Mouse (Mus musculus) right cerebral cortex, adult 18-20 months (tissue): ENCODE measurements around the gene Kcnma1.

Source experiments
- DNase-seq: peaks from one replicate; pipeline ENCODE4 v3.0.0; 2022; ENCODE audit warnings: mixed read lengths

The Kcnma1 gene

DNA sequence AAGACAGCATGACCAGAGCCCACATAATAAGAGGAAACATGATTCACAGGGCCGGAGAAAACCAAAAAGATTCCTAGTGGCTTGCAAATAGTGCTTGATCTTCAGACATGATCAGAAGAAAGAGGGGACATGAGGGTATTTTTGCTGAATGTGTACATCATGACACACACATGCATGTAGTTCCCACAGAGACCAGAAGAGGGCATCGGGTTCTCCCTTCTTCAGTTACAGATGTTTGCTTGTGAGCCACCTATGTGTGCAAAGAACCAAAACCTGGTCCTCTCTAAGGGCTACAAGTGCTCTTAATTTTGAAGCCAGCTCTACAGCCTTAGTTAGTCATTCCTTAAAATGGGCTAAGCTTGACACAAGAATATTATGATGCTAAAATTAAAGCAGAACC lies 334.9 kb downstream of the Kcnma1 start:
- DNase-seq: no peak

DNA sequence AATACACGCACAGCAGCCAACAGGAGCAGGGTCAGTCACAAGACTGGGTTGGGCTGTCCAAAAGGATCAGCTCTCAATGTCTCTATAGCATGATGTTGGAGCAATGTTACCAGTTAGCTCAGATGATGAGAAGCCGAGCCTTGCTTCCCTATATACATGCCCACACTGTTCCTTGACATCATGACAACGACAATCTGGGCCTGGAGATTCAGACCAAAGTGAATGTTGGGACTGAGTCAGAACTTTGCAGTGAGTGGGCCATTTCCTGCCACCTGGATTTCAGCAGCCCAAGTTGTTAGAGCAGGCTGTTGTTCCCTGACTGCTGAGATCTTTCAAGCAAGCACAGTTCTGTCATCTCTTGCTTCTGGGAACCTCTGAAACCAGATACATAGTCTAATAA lies 347.9 kb downstream of the Kcnma1 start:
- DNase-seq: peak; percentile 70

DNA sequence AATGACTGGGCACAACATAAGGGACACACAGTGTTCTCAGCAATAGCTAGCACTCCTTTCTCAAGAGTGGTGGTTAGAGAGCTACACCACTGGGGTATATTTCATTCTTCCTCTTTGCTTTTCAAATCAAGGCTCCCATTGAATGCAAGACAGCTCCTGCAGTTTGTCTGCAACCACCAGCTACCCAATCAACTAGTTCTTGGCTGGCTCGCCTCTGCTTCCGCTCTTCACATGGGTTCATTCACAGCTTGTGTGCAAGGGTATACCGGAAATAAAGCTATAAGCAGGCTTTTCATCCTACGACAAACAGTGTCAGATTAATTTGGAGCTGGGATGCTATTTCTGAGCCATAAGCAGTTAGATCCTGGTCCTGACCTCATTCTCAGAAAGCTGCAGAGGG lies 362.6 kb downstream of the Kcnma1 start:
- DNase-seq: peak; percentile 44

DNA sequence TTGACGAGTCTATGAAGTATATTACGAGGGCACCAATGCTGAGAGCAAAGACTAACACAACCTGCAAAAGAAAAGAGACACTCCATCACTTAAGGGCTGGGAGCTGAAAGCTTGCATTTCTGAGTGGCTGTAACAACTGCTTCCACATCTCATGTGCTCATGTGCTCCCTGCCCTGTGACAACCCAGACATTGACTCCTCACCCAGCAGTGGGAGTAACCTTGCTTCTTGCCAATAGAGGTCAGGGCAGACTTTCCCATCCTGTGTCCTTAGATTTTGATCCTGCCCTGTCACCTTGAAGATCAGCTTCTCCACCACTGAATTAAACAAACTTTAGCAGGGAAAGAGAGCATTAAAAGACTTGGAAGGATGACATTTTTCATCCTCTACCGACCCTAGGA lies 364.2 kb downstream of the Kcnma1 start:
- no peak for DNase-seq

DNA sequence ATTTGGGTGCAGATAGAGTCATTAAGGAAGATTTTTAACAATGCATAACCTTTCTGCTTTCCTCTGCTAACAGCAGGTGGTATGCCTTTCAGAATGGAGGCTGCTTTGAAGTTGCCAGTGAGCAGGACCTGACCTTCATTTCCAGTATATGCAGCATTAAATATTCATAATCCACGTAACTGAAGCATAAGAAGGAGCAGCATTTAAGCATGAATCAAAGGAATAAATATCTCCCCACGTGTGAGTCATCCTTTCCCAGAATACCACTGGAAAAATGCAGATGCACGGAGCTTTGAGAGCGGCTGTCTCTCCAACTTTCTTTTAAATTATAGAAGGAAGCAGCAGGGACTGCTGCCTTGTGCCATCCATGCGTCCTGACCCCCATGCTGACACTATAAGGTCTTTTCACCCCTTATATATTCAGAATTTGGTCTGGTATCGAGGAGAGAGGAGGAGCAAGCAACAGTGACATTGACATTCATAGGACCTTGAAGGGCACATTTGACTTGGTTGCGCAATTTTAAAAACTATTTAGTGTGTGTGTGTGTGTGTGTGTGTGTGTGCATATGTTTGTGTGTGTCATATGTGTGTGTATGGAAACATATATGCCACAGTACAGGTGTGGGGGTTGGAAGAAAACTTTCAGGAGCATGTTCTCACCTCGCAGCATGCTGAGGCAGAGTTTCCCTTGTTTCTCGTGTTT lies 368.8 kb downstream of the Kcnma1 start:
- peak; percentile 75 for DNase-seq

DNA sequence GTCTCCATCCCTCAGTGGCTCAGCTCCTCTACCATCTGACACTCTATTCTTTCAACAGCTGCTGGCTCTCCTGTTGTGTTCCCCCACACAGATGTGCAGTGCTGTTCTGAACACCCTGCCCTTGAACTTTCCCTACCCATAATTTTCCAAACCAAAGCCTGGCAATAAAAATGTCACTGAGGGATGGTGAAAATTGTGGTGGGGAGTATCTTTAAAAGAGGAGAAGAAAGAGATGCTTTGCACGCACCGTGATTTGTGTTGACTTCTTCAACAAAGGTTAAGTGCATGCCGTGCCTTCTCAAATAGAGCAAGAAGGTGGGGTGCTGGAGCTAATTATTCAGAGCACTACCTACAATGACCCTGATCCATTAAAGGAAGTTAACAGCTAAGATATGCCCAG lies 371.1 kb downstream of the Kcnma1 start:
- DNase-seq: no peak

DNA sequence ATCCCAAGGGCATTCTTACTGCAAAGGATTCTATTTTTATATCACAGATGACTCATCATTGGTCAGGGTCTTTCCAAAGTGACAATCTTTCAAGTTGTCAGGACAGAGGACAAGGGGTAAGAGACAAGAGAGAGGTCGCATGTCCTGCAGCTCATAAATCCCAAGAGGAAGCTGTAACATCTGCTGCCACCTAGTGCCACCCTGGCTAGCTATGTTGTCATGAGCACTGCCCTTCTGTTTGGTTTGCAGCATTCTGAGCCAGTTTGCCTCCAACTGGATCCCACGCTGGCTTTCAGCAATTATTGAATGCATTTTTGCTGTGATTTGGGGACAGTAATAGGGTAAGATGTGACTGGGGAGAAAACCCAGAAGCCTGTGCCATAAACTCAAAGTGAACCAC lies 373.6 kb downstream of the Kcnma1 start:
- no peak for DNase-seq

DNA sequence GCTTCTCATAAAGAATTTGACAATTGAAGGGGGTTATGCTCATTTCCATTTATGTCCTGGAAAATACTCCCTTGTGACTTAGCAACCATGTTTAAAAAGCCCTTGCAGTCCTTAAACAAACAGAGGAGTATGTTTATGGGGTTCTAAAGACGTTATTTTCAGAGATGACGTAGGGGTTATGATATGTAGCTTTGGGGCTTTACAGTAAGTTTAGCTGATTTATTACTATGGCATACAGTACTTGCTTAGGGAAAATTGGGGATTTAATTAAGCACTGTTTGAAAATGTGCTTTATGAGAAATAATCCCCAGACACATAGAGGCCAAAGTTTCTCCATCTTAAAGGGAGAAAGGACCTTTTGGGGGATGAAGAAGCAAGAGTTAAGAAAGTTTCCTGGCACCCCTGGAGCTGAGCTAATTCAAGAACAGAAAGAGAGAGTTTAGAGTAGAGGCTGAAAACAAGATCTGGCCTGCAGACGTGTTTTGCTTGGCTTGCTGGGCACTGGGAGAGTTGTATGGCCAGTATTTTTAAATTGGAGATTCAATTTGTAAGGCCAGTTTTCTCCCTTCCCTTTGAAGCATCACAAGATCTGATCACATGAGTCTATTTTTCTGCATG lies 376.1 kb downstream of the Kcnma1 start:
- DNase-seq: no peak

DNA sequence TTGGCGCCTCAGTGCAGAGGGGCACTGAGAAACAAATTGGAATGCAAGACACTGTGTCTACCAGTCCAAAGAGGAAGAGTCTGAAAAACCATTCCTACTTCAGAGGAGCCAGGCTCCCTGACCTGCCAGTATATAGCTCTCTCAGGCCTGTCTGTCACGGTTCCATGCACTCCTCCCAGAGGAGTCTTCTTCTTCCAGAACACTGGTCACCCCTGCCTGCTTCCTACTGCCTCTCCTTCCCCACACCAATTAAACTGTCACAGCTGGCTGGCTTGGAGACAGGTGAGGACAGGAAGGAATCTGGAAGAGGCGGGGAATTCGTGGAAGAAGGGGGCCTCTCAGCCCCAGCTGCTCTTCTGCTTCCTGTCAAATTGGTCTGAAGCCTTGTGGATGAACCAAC lies 378.4 kb downstream of the Kcnma1 start:
- no peak for DNase-seq

DNA sequence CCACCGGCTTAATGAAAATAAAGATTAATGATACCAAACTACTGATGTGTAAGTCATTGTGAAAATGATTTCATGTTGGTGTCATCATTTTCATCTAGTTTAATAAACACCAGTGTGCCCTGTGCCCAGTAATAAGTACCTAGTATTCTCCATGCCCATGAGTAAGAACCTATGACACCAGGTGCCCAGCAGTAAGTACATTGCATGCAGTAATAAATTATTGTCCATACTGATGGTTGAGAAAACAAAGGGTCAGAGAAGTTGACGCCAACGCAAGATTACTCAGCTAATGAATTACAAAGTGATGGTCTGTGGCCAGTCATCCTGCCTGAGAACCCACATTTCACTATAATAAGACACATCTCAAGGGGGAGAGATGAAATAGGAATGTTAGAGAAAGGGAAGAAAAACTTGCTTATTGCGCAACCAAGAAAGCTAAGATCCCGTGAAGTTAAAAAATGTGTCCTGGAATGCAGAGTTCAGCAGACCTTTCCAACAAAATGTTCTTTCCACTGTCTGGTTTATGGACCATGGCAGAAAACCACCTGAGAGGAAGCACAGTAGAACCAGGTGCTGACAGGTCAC lies 381.2 kb downstream of the Kcnma1 start:
- DNase-seq: no peak

DNA sequence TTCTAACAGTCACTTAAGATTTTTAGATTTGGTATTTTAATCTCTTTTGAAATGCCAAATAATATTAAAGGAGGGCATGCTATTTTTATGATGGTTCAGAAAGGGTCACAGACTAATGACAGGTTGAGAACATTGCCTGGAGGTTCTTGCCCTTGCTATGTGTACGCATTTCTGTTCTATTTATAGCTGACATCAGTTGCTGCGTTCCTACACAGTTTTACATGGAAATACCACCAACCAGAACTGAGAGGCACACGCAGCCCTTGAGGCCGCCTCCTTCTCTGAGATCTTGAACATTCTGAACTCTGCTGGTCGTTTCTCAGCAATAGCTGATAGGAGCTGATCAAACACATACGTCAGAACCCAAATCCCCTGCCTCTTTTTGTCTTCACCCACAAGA lies 387.4 kb downstream of the Kcnma1 start:
- no peak for DNase-seq

DNA sequence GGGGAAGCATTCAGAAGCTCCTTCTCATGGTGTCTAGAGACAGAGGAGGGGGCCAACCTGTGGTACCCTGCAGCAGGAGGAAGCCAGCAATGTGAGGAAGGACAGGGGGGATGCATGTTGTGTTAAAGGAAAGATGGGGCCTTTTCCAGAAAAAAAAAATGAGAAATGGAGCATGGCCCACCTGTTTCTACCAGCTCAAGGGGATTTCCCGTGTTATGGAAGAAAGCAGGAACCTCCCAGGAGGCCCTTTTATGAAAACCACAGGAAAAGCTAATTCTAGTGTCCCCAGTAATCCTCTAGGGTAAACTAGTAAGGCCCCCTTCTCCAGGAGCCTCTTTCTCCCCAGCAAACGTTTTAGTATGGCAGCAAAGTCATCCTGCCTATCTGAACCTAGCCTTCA lies 388.2 kb downstream of the Kcnma1 start:
- no peak for DNase-seq

DNA sequence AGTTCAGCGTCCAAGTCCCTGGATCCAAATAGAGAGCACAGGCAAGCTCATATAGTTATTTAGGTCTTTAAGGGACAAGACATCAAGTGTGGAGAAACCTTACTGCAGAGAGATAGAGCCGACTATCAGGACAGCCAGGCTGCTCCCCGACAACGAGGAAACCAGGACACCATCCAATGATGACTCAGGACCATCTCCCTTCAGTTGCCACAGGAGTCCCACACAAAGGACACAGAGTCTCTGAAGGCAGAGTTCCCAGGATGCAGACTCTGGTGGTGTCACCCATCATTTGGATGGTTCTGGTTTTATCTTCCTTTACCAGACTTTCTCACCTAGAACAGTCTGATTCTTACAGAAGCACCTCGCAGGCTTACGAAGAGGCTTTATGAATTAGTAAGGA lies 388.9 kb downstream of the Kcnma1 start:
- DNase-seq: peak; percentile 66

DNA sequence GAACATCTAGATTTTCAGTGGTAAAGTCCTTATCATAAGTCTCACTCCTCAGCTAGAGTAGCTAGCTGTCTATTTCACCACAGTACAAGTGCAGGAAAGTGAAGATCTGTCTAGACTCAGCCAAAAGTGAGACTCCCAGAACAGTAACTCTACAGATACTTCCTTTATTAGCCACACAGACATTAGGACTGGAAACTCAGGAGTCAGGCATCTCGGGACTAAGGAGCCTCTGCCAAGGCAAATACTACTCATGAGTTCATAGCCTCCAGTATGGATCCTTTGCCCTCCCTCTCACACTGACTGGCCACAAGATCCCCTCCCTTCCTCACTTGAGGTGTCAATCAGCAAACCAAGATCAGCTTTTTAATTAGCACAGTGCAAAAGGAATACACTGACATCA lies 389.8 kb downstream of the Kcnma1 start:
- DNase-seq: no peak

DNA sequence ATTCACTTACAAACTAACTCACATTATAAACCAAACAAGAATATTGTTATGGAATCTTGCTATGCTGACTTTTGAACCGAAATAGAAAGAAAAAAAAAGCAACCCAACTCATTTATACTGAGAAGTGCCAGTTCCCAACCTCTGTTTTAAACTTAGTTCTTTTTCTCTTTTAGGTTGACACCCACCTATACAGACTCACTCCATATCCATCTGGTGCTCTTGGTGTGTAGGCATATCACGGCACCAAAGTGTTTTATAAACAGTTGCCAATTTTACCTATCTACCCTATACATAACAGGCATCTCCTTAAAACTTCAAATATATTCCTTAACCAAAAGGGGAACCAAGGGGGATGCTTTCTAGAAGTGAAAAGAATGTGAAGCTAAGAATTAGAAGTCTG lies 393.6 kb downstream of the Kcnma1 start:
- DNase-seq: no peak

DNA sequence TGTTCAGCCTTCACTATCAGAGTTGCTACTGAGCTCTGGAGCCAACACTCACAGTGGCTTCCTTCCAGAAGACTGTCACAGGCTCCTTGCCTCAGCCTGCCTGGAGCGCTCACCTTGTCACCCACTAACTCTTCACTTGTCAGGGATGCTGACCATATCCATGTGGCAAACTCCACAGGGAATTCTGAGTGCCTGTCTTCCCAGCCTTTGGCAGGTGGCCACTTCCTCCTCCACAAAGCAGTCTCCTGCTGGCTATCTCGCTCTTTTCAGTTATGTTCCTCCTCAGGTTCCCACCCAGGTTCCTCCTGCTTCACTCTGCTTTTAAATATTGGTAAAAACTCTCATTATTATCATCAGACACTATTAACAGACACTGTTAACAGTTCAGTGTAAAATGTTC lies 395.3 kb downstream of the Kcnma1 start:
- peak; percentile 61 for DNase-seq

DNA sequence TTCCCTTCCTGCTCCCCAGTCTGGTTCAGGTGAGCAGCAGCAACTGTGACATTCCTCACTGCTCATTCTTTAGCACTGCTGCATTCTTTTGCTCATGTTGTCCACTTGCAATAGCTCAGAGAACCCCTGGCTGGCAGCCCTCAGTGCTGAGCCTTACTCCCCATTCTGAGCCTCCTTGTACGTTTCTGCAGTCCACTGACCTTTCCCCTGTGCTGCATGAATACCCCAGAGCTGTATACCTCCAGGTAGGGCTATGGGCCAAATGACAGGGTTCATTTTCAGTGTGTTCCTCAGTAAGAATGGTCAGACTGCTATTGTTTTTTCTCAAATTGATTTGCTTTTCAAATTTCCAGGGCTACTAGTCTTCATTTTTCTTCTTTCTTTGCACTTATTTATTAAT lies 396.2 kb downstream of the Kcnma1 start:
- no peak for DNase-seq

DNA sequence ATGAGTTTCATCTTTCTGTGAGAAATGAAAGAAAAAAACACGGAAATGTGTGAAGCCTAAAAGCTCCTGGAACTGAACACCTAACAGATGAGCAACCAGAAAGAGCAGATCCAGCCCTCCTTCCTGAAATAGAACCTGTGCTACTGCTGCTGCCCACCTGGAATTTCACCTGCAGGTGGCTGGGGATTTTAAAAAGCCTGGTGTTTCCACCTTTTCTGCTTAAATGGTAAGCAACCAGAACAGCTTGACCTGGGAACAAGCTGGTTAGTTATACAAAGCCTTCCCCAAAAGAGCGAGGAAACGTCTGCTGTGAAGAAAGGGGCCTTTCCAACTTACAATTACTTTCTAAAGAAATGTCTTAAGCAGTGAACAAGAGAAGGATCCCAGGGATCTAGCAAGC lies 404.2 kb downstream of the Kcnma1 start:
- no peak for DNase-seq

DNA sequence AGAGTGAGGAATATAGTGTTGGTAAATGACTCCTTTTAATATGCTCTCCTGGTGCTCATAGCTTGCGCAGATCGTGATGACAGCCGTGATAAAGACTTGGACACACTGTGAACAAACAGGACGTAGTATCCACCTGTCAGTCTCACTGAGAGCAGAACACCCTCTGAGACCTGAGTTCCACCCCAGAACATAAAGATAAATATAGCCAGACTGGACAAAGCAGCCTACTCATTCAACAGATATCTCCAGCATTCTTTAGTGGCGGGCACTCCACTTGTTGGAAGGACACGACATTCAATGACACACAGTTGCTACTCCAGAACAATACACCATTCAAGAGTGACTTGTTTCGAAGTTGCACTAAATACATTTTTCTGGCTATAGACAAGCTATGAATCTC lies 408.6 kb downstream of the Kcnma1 start:
- no peak for DNase-seq

DNA sequence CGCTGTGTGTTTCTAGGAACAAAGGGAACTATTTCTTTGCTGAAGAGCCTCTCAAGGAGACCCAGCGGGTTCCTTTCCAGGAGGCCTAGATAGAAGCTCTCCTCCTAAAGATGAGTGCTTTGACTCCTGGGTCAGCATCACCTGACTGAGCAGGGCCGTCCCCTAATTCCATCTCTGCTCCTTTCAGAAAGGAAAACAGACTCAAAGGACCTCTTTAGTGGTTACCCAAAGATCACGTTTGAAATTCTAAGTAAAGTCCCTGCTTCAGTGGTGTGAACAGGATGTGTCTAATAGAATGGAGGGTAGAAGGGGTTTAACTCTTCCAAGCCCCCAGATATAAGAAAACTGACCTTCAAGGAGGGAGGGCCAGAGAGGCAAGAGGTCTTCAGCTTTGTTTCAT lies 411.4 kb downstream of the Kcnma1 start:
- no peak for DNase-seq

DNA sequence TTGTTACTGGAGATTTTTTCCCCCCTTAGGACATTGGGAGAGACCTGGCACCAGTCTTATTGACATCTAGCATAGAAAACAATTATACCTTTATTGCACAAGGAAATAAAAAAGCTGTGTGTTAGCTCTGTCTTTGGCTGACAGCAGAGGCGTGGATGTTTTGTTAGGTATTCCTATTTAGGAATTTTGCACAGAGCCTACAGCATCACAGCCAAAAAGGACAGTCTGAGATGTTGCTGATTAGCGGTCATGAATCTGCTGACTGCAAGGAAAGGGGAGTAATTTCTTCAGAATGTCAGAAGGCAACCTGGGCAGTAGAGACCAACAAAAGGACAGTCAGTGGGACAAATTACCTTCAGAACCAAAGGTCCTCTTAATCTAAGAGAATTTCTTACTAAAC lies 412.2 kb downstream of the Kcnma1 start:
- DNase-seq: no peak

DNA sequence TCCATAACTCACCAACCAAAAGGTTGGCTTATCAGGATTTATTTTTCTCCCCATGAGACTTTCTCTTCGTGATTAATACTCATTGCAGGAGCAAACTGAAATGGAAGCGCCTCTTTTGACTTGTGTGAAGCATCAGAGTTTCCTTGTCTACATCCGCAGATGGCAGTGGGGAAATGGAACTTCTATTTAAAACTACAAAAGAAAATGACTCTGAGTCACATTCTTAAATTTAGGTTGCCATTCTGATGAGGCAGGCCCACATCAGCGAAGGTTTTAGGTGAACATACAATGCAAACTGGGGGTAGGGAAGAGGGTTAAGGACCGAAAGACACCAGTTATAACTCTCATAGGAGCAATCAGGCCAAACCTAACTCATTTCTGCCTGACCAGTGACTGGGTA lies 419.7 kb downstream of the Kcnma1 start:
- DNase-seq: peak; percentile 58

DNA sequence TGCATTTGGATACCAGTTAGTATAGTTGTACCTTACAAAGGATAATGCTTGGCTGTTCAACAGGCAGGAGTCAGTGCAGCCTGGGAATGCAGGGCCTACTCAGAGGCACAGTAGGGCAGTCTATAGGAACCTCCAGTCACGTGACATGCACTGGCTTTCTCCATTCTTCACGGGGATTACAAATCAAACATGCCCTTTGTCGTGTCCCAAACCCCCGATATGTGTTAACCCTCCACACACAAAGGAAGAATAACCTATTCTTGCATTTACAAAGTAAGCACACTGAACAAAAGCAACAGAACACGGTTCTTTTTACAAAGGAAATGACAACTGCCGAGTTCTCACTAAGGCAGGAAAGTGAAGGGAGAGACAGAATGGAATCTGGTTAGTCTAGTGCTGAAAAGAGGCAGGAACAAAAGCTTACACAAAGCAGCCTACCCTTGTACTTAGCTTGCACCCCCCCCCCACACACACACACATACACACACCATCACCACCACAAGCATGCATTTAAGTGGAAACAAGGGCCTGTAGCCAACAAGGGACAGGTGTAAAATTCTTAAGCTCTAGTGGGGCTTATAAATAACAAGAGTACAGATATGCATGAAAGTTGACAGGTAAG lies 421.4 kb downstream of the Kcnma1 start:
- no peak for DNase-seq

DNA sequence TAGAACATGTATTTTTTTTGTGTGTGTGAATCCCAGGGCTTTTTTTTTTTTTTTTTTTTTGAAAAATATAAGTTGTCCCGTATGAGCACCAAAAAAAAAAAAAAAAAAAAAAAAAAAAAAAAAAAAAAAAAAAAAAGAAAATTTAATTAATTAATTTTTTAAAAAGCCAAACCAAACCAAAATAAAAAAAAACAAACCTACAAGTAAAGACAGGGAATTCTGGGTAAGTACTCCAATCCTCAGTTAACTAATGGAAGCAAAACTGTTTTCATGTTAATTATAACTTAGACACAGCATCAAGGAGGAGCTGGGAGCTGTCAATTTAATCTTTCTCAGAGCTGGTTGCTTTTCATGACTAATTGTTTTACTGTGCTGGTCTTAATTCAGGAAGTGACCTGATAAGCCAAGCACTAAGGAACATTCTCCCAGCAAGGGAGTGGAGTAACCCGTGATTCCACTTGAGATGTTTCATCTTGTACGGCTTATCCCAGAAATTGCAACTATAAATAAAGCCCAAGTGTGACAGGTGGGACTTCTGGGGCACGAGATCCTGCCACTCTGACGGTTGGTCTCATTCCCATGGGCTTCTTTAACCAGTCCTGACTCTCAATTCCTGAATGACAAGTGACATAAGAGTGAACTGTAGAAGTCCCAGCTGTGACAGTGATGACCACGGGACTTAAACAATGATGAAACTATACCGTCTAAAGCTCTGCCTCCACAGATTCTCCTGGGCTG lies 424.4 kb downstream of the Kcnma1 start:
- no peak for DNase-seq
